Mouse (Mus musculus) olfactory bulb, adult 2 months (tissue): Measurements from ENCODE around the gene Fer1l5. TPM values are rescaled to one million over a fixed set of nuclear protein-coding genes. Genes with fewer than 3 reads are reported as not detected.

Experiments used
- H3K27ac ChIP-seq: fragments of 200-500 bp; 2 replicates; pipeline ENCODE4 v1.5.1; 2012; ENCODE audit warnings: low read depth, low read length; ENCODE audit not compliant: insufficient read depth
- H3K4me1 ChIP-seq: fragments of 200-500 bp; 2 replicates; pipeline ENCODE4 v1.6.1; 2012; ENCODE audit warnings: low read length; ENCODE audit not compliant: control insufficient read depth, insufficient read depth
- H3K4me3 ChIP-seq: fragments of 200-500 bp; 2 replicates; pipeline ENCODE4 v1.5.1; 2012; ENCODE audit warnings: mild to moderate bottlenecking, low read depth, low read length, moderate library complexity; ENCODE audit not compliant: insufficient read depth
- CTCF ChIP-seq: fragments of 200-500 bp; IDR thresholded peaks from 2 replicates; pipeline ENCODE4 v1.5.1; 2012; ENCODE audit warnings: low read depth, mild to moderate bottlenecking, low read length, moderate library complexity; ENCODE audit not compliant: insufficient read depth
- POLR2A ChIP-seq: fragments of 200-500 bp; IDR thresholded peaks from 2 replicates; pipeline ENCODE4 v1.6.1; 2012; ENCODE audit warnings: mild to moderate bottlenecking, low read depth, low read length, moderate library complexity; ENCODE audit not compliant: insufficient read depth
- WGBS: fragments of 180-500 bp; shearing (Covaris S2); methylation state at CpG from one replicate; pipeline ENCODE4 v1.1.7; 2018; 5-methylcytosine and 5-hydroxymethylcytosine counted together
- polyA plus RNA-seq: library from polyadenylated mRNA; stranded (reverse); fragments of >200 nt; gene quantifications from 2 replicates; pipeline ENCODE4 v1.2.4, GENCODE M21; 2012; ENCODE audit warnings: low replicate concordance; ENCODE audit not compliant: missing spikeins, insufficient read depth, insufficient read length

Fer1l5 gene
- polyA plus RNA-seq, 1 experiment: not detected

- TF ChIP-seq CTCF: no peak
- no peak for TF ChIP-seq POLR2A
- WGBS: 53% methylated on average over 4 of the region's 4 CpGs
- no peak overlapping the region for H3K27ac ChIP-seq
- H3K4me3 ChIP-seq: no peak overlapping the region
- peaks cover 2% of the 10 kb centered on the region for H3K4me1 ChIP-seq
Measured at GRCm38 (mm10) chr1:36352351-36352750, 19.7 kb upstream of the Fer1l5 start.

- WGBS: 83% methylated on average over 5 of the region's 5 CpGs
- H3K27ac ChIP-seq: no peak overlapping the region
- no peak for TF ChIP-seq POLR2A
- no peak for TF ChIP-seq CTCF
- peaks cover 8% of the 10 kb centered on the region for H3K4me1 ChIP-seq
- no peak overlapping the region for H3K4me3 ChIP-seq
Measured at GRCm38 (mm10) chr1:36356955-36357695, 15.0 kb upstream of the Fer1l5 start.

- Histone ChIP-seq H3K4me1 (peaks cover 6% of the 10 kb centered on the region), H3K27ac (no peak overlapping the region), H3K4me3 (peak overlapping the region; percentile 76)
- TF ChIP-seq POLR2A: no peak
- TF ChIP-seq CTCF: no peak
- WGBS: 9% methylated on average over 12 of the region's 12 CpGs
Measured at GRCm38 (mm10) chr1:36367698-36368097, 4.4 kb upstream of the Fer1l5 start.

GRCm38 (mm10) chr1:36368112-36368968, 3.8 kb upstream of the Fer1l5 start:
- TF ChIP-seq CTCF (no peak), POLR2A (no peak)
- Histone ChIP-seq H3K27ac (no peak overlapping the region), H3K4me3 (peak overlapping the region; percentile 76), H3K4me1 (peaks cover 6% of the 10 kb centered on the region)
- WGBS: 1% methylated on average over 55 of the region's 55 CpGs

- WGBS: 3% methylated on average over 61 of the region's 61 CpGs
- no peak within 1 kb of the TSS for H3K27ac ChIP-seq
- no peak for TF ChIP-seq CTCF
- TF ChIP-seq POLR2A: peak; percentile 82
- H3K4me1 ChIP-seq: peaks cover 6% of the 10 kb centered on the region
- peak within 1 kb of the TSS; percentile 76 for H3K4me3 ChIP-seq
Measured at GRCm38 (mm10) chr1:36368969-36369645, 3.0 kb upstream of the Fer1l5 start, which contains the start of gene Kansl3. Gene Kansl3, minus strand, starts transcription at chr1:36369181.

- 53% methylated on average over 6 of the region's 6 CpGs for WGBS
- Histone ChIP-seq H3K4me3 (no peak overlapping the region), H3K27ac (no peak overlapping the region), H3K4me1 (peaks cover 6% of the 10 kb centered on the region)
- TF ChIP-seq CTCF (no peak), POLR2A (no peak)
Measured at GRCm38 (mm10) chr1:36370918-36371317, 1.2 kb upstream of the Fer1l5 start.

GRCm38 (mm10) chr1:36378880-36379279, 6.8 kb downstream of the Fer1l5 start:
- WGBS: 85% methylated on average over 6 of the region's 6 CpGs
- Histone ChIP-seq H3K27ac (no peak overlapping the region), H3K4me1 (no peaks in the 10 kb centered on the region), H3K4me3 (no peak overlapping the region)
- TF ChIP-seq CTCF (no peak), POLR2A (no peak)

- 55% methylated on average over 4 of the region's 4 CpGs for WGBS
- Histone ChIP-seq H3K27ac (no peak overlapping the region), H3K4me1 (no peaks in the 10 kb centered on the region), H3K4me3 (no peak overlapping the region)
- TF ChIP-seq CTCF (no peak), POLR2A (no peak)
Measured at GRCm38 (mm10) chr1:36379582-36379981, 7.5 kb downstream of the Fer1l5 start.
